Mouse (Mus musculus): ENCODE results near the gene Ppp1r9a. TPM values are rescaled to one million over a fixed set of nuclear protein-coding genes. Genes with fewer than 3 reads are reported as not detected.

The Ppp1r9a gene
- total RNA-seq, 2 experiments from 2014 or later = 154 to 161 TPM

- intact Hi-C loops (cut with DNase I) = no loop called here
- no peak for DNase-seq (ENCODE audit: low spot score in 2 of 2)
Observed at GRCm38 (mm10) chr6:5168158-5168557, 265.4 kb downstream of the Ppp1r9a start.

- intact Hi-C loops (cut with DNase I) = no loop called here
- DNase-seq (ENCODE audit: low spot score in 2 of 2) = no peak
Observed at GRCm38 (mm10) chr6:5171418-5171817, 268.7 kb downstream of the Ppp1r9a start.

- no peak for DNase-seq (ENCODE audit: low spot score in 2 of 2)
- intact Hi-C loops (cut with DNase I) = no loop called here
Observed at GRCm38 (mm10) chr6:5172571-5172970, 269.9 kb downstream of the Ppp1r9a start.

- DNase-seq (ENCODE audit: low spot score in 2 of 2) = no peak
- intact Hi-C loops (cut with DNase I) = no loop called here
Observed at GRCm38 (mm10) chr6:5174179-5174812, 271.6 kb downstream of the Ppp1r9a start.

- DNase-seq (ENCODE audit: low spot score in 2 of 2) = peak; percentile 13 to 15
- intact Hi-C loops (cut with DNase I) = no loop called here
Observed at GRCm38 (mm10) chr6:5177967-5178891, 275.5 kb downstream of the Ppp1r9a start.

GRCm38 (mm10) chr6:5179189-5179588, 276.5 kb downstream of the Ppp1r9a start:
- DNase-seq (ENCODE audit: low spot score in 2 of 2) = no peak
- intact Hi-C loops (cut with DNase I) = no loop called here

GRCm38 (mm10) chr6:5180645-5181044, 277.9 kb downstream of the Ppp1r9a start:
- DNase-seq (ENCODE audit: low spot score in 2 of 2) = no peak
- intact Hi-C loops (cut with DNase I) = no loop called here

GRCm38 (mm10) chr6:5186229-5186950, 283.7 kb downstream of the Ppp1r9a start:
- DNase-seq (ENCODE audit: low spot score in 2 of 2) = no peak
- intact Hi-C loops (cut with DNase I) = no loop called here

GRCm38 (mm10) chr6:5187586-5187985, 284.9 kb downstream of the Ppp1r9a start:
- intact Hi-C loops (cut with DNase I) = no loop called here

GRCm38 (mm10) chr6:5188036-5188435, 285.3 kb downstream of the Ppp1r9a start:
- no peak for DNase-seq (ENCODE audit: low spot score in 2 of 2)
- intact Hi-C loops (cut with DNase I) = no loop called here

More at GRCm38 (mm10) chr6:5187586-5187985, 284.9 kb downstream of the Ppp1r9a start:
- no peak for DNase-seq (ENCODE audit: low spot score in 2 of 2)

GRCm38 (mm10) chr6:5188938-5189337, 286.2 kb downstream of the Ppp1r9a start:
- DNase-seq (ENCODE audit: low spot score in 2 of 2) = no peak
- intact Hi-C loops (cut with DNase I) = no loop called here

- intact Hi-C loops (cut with DNase I) = no loop called here
- no peak for DNase-seq (ENCODE audit: low spot score in 2 of 2)
Observed at GRCm38 (mm10) chr6:5189507-5189906, 286.8 kb downstream of the Ppp1r9a start.

GRCm38 (mm10) chr6:5190761-5191160, 288.0 kb downstream of the Ppp1r9a start:
- no peak for DNase-seq (ENCODE audit: low spot score in 2 of 2)
- intact Hi-C loops (cut with DNase I) = no loop called here

GRCm38 (mm10) chr6:5193693-5194092, 291.0 kb downstream of the Ppp1r9a start, which contains the start of gene Pon1:
Pon1 (minus strand) TSS chr6:5193946.
- intact Hi-C loops (cut with DNase I) = no loop called here
- no peak for DNase-seq (ENCODE audit: low spot score in 2 of 2)

- intact Hi-C loops (cut with DNase I) = no loop called here
- no peak for DNase-seq (ENCODE audit: low spot score in 2 of 2)
Observed at GRCm38 (mm10) chr6:5198590-5198989, 295.9 kb downstream of the Ppp1r9a start.

GRCm38 (mm10) chr6:5199376-5199905, 296.7 kb downstream of the Ppp1r9a start:
- intact Hi-C loops (cut with DNase I) = no loop called here
- DNase-seq (ENCODE audit: low spot score in 2 of 2) = no peak

GRCm38 (mm10) chr6:5199916-5200315, 297.2 kb downstream of the Ppp1r9a start:
- intact Hi-C loops (cut with DNase I) = no loop called here

GRCm38 (mm10) chr6:5207817-5208216, 305.1 kb downstream of the Ppp1r9a start:
- DNase-seq (ENCODE audit: low spot score in 2 of 2) = no peak
- intact Hi-C loops (cut with DNase I) = no loop called here

More at GRCm38 (mm10) chr6:5199916-5200315, 297.2 kb downstream of the Ppp1r9a start:
- DNase-seq (ENCODE audit: low spot score in 2 of 2) = no peak
